Mouse (Mus musculus) G1E (cell line): Measurements from ENCODE around the gene Pard3b.

Experiments
- CTCF ChIP-seq: IDR thresholded peaks from 2 replicates; pipeline ENCODE4 v1.5.1; 2012; ENCODE audit warnings: low read depth, low read length, inconsistent platforms, mixed read lengths
- GATA1 ChIP-seq: IDR thresholded peaks from 2 replicates; pipeline ENCODE4 v1.6.1; 2012; ENCODE audit warnings: borderline replicate concordance, low read length, inconsistent platforms, mixed read lengths
- GATA2 ChIP-seq: IDR thresholded peaks from 2 replicates; pipeline ENCODE4 v1.6.1; 2012; ENCODE audit warnings: low read depth, low read length, inconsistent platforms, borderline replicate concordance
- POLR2AphosphoS5 ChIP-seq: IDR thresholded peaks from 2 replicates; pipeline ENCODE4 v1.6.1; 2012; ENCODE audit warnings: low read depth, low read length, inconsistent platforms; ENCODE audit not compliant: insufficient replicate concordance
- TAL1 ChIP-seq: conservative IDR thresholded peaks from 2 replicates; pipeline ENCODE4 v1.6.1; 2012; ENCODE audit warnings: low read depth, low read length, inconsistent platforms, mixed read lengths

DNA sequence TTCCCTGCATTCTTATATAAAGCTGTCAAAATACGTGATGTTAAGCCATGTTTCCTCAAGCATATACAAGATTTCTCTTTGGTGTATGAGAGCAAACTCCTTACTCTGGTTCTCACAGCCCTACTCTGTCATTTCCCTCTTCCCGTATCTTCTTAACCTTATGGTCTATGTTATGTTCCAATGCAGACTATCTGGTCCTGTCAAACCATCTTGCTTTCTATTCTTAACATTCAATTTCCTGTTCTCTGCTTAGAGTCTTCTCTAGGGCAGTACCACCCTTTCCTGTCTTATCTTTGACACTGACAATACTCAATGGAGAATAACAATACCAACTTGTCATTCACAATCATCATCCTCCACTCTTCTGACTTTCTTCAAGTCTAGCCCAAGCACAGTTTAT is 8.8 kb upstream of the Pard3b start:
- no peak for TF ChIP-seq CTCF
- TF ChIP-seq TAL1 = no peak
- TF ChIP-seq GATA2 = no peak
- TF ChIP-seq POLR2AphosphoS5 = no peak
- TF ChIP-seq GATA1 = no peak
